Mouse (Mus musculus): ENCODE measurements around the gene Pygo1. TPM values are rescaled to one million over a fixed set of nuclear protein-coding genes. Genes with fewer than 3 reads are reported as not detected.

The Pygo1 gene
- polyA plus RNA-seq, 1 experiment = 0.24 TPM

DNA sequence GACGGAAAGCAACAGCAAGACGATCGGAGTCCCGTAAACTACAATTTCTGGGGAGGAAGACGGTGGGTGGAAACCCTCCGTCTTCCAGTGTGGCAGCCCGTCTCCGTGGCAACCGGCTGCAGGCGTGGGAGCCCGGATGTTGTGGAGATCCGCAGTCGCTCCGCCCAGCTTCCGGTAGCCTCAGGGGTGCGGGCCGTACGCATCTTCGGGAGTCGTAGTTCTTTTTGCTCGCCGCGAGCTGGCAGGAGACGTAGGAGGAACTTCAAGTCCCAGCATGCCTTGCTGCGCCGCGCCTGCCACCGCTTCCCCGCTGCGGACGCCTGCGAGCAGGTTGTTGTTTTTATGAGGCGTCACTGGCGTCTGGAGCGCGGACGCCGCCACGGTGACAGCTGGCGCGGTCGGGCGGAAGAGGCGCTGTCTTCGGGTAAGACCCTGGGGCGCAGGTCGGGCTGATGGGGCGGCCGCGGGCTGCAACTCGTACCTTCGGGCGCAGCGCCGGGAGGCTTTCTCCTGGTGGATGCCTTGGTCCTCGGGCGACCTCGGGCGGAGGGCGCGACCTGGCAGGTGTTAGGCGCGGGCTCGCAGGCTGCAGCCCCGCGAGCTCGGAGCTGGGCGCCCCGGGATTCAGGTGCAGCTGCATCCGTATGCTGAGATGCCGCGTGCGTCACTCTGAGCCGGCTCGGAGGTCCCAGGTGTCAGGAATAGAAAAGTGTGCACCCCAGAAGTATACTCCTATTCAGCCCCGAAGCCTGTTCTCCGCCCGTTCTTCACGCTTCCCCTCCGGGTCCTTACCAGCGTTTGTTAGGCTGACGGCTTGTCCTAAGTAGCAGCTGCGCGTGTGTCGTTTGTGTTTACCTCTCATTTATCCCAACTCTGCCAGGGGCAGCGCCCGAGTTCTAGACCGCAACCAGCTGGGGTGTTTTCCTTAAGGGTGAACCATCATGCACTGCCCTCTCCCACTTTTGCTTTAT lies 60.1 kb downstream of the Pygo1 start, which contains the start of the genes Ccpg1os and Ccpg1:
Gene Ccpg1os (minus strand): TSS at position 133 of the 971 bp plus-strand sequence.
Gene Ccpg1 (plus strand): TSS at position 180 of the 971 bp plus-strand sequence.
- under 1% methylated on average over 88 of the region's 88 CpGs for WGBS

DNA sequence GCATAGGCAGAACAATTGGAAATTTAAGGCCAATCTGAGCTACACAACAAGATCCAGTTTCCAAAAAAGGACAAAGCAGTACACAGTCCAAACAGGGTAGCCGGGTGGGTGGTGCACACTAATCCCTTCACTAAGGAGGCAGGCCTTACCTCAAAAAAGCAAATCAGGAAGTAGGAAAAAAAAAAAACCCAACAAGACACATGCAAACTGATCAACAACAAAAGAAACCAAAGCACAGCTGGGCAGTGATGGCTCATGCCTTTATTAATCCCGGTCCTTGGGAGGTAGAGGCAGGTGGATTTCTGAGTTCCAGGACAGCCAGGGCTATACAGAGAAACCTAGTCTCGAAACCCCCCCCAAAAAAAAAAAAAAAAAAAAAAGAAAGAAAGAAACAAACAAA lies 62.3 kb downstream of the Pygo1 start:
- WGBS = 60% methylated on average over 3 of the region's 3 CpGs
- no peak for DNase-seq (ENCODE audit: low read depth, low spot score)

More for the DNA sequence above, 60.1 kb downstream of the Pygo1 start, which contains the start of the genes Ccpg1os and Ccpg1:
- DNase-seq (ENCODE audit: low read depth, low spot score) = peak; percentile 89

DNA sequence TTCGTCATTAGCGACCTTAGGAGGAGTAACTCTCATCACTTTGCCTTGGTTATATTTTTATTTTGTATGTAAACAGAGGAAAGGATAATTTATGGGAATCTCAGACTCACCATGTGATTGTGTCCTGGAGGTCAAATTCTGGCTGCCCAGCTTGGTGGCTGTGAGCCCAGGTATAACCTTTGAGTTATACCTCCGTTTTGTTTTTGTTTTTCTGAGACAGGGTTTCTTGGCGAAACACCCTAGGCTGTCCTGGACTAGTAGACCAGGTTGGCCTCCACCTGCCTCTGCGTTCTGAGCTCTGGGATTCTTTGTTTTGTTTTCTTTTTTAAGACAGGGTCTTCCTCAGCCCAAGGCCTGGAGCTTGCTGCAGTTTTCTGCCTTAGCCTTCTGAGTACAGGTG lies 63.3 kb downstream of the Pygo1 start:
- DNase-seq (ENCODE audit: low read depth, low spot score) = no peak
- 88% methylated on average over 5 of the region's 5 CpGs for WGBS

DNA sequence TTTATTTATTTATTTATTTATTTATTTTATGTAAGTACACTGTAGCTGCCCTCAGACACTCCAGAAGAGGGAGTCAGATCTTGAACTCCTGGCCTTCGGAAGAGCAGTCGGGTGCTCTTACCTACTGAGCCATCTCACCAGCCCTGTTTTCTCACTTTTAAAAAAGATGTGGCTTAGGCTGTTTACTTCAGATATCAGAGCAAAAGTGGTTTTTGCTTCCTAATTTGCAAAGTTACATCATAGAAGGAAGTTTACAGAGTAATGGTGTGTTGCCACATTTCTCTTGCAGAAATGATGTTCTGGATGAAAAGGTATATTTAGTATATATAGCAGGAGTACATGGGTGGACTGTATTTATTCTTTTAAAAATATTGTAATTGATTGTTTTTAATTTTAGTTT lies 66.0 kb downstream of the Pygo1 start:
- 92% methylated on average over 2 of the region's 2 CpGs for WGBS
- no peak for DNase-seq (ENCODE audit: low read depth, low spot score)

DNA sequence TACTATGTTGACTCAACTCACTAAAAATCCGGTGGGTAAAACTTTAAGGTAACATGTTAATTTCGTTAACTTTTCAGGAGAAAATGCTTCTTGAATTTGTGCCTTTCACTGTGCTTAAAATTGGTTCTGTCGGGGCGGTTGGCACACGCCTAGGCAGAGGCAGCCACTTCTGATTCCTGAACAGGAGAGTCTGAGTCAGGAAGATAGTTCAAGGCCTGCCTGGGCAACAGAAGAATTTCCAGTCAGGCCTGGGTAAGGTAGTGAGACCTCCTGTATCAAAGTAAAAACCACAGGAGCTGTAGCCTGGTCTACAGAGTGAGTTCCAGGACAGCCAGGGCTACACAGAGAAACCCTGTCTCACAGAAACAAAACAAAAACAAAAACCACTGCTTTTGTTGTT lies 67.1 kb downstream of the Pygo1 start:
- DNase-seq (ENCODE audit: low read depth, low spot score) = no peak
- WGBS = 87% methylated on average over 5 of the region's 5 CpGs

DNA sequence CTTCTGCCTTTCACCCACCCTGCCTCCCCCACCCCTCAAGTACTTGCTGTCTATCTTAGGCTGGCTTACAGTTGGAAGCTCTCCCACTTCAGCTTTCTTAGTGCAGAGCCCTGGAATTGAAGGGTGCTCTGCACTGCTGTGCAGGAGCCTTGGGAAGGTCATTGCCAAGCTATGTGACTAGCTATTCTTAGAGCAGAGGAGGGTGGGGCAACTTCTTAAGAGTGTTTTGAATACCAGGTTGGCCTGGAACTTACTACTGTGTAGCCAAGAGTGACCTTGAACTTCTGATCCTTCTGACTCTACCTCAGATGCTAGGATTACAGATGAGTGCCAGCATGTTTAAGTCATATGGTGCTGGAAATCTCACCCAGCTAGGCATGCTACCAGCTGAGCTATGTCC lies 70.7 kb downstream of the Pygo1 start:
- DNase-seq (ENCODE audit: low read depth, low spot score) = no peak

DNA sequence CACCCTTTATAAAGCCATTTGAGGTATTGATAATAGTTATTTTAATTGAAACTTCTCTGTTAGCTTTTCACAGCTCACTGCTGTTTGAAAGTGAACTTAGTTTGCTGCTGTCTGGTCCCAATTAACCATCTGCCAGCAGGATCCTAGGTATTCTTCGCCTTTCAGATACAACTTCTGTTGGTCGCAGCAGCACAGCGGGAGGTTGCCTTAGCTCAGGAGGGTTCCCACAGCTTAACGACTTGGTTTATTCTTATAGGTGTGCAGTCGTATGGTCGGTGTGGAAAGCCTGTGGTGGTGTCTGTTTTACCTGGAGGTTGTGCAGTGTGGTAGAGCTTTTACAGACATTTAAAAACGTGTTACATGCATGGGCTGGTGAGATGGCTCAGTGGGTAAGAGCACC lies 71.4 kb downstream of the Pygo1 start:
- WGBS = 82% methylated on average over 7 of the region's 7 CpGs
- no peak for DNase-seq (ENCODE audit: low read depth, low spot score)

DNA sequence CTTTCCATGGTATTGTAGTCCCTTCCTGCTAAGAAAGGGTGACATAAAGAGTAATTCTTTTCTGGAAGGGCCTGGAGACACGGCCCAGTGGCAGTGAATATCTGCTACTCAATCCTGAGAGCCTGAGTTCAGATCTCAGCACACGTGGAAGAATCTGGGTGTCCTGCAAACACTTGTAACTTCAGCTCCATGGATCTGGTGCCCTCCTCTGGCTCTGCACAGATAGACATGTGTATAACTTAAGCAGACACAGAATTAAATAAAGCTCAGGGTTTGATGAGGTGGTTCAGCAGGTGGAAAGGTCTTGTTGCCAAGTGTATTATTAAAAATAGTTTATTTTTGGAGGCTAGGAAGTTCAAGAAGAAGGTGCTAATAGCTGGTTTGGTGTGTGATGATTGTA lies 75.0 kb downstream of the Pygo1 start:
- DNase-seq (ENCODE audit: low read depth, low spot score) = no peak
- 61% methylated on average over 2 of the region's 2 CpGs for WGBS

DNA sequence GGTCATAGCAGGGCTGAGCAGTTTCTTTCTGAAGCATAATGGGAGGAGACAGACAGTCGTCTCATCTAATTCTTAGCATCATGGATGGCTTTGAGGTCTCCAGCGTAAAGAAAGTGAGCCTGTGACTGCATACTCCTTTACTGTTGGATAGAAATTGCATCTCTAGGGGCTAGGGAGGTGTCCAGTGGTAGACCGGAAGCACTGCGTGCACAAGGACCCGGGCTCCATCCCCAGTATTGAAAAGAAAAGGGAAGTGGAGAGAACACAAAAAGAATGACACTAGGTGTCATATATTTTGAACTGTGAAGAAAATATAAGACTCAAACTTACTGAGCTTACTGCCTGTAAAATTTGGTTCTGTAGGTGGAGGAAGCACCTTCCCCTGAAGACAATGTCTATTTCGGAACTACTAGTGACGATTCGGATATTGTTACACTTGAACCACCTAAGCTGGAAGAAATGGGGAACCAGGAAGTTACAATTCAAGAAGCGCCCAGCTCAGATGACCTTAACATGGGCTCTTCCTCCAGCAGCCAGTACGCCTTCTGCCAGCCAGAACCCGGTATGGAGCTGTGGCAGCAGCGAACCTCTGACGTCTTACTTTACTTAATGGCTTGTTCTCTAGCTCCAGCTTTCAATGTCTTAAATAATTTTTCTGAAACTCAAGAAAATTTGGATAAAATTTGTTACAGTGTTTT lies 76.0 kb downstream of the Pygo1 start:
- WGBS = 88% methylated on average over 13 of the region's 13 CpGs
- DNase-seq (ENCODE audit: low read depth, low spot score) = no peak

Other genes starting within 250 kb of the Pygo1 start
- 0.03 and 0.20 TPM in 2 replicates for gene Prtg, start 118.8 kb upstream of the Pygo1 start, polyA plus RNA-seq (2012; rRNA removed)
- gene Dyx1c1, start 33.1 kb downstream of the Pygo1 start, polyA plus RNA-seq (2012; rRNA removed) = 0.08 and 0.12 TPM in 2 replicates
- not detected in 2 replicates for gene Gm44503, start 33.2 kb downstream of the Pygo1 start, polyA plus RNA-seq (2012; rRNA removed)
- gene Ccpg1os, start 59.7 kb downstream of the Pygo1 start, polyA plus RNA-seq (2012; rRNA removed) = 5.7 and 7.2 TPM in 2 replicates
- 5.8 and 6.6 TPM in 2 replicates for gene Ccpg1, start 59.8 kb downstream of the Pygo1 start, polyA plus RNA-seq (2012; rRNA removed)
- 5.8 and 8.9 TPM in 2 replicates for gene Pigb, start 114.7 kb downstream of the Pygo1 start, polyA plus RNA-seq (2012; rRNA removed)
- 9.4 TPM in 2 replicates for gene Rab27a, start 119.2 kb downstream of the Pygo1 start, polyA plus RNA-seq (2012; rRNA removed)
- gene Khdc3, start 176.2 kb downstream of the Pygo1 start, polyA plus RNA-seq (2012; rRNA removed) = 0.10 and 0.15 TPM in 2 replicates
- not detected in 2 replicates for gene Gm20509, start 176.8 kb downstream of the Pygo1 start, polyA plus RNA-seq (2012; rRNA removed)
- gene Rsl24d1, start 187.8 kb downstream of the Pygo1 start, polyA plus RNA-seq (2012; rRNA removed) = 16.6 and 20.9 TPM in 2 replicates